Mouse (Mus musculus) liver, adult 2 months (tissue): ENCODE measurements around the gene F8. TPM values are rescaled to one million over a fixed set of nuclear protein-coding genes. Genes with fewer than 3 reads are reported as not detected.

Source experiments
- DNase-seq: peaks from one replicate; pipeline ENCODE4 v3.0.0-alpha.2; 2011; ENCODE audit warnings: low read depth, low spot score; ENCODE audit errors: extremely low read depth
- H3K27ac ChIP-seq: fragments of 200-500 bp; replicated peaks from 2 replicates; pipeline ENCODE4 v1.5.1; 2012; ENCODE audit warnings: low read depth, mild to moderate bottlenecking, control low read depth, inconsistent platforms, low read length; ENCODE audit not compliant: insufficient read depth
- H3K27me3 ChIP-seq: fragments of 200-500 bp; 2 replicates; pipeline ENCODE4 v1.6.1; 2012; ENCODE audit warnings: mild to moderate bottlenecking, moderate library complexity, low read length, inconsistent platforms; ENCODE audit not compliant: control insufficient read depth, insufficient read depth
- H3K36me3 ChIP-seq: fragments of 200-500 bp; 2 replicates; pipeline ENCODE4 v1.6.1; 2012; ENCODE audit warnings: low read length, inconsistent platforms; ENCODE audit not compliant: control insufficient read depth, insufficient read depth
- H3K4me1 ChIP-seq: fragments of 200-500 bp; 2 replicates; pipeline ENCODE4 v1.6.1; 2011; ENCODE audit warnings: low read length; ENCODE audit not compliant: control insufficient read depth, insufficient read depth
- H3K4me3 ChIP-seq: fragments of 200-500 bp; 2 replicates; pipeline ENCODE4 v1.5.1; 2011; ENCODE audit warnings: low read depth, mild to moderate bottlenecking, control low read depth, low read length, moderate library complexity; ENCODE audit not compliant: insufficient read depth
- H3K79me2 ChIP-seq: fragments of 200-500 bp; 2 replicates; pipeline ENCODE4 v1.6.1; 2012; ENCODE audit warnings: inconsistent platforms, mild to moderate bottlenecking, low read length, moderate library complexity; ENCODE audit not compliant: control insufficient read depth, insufficient read depth
- H3K9ac ChIP-seq: fragments of 200-500 bp; 2 replicates; pipeline ENCODE4 v1.6.1; 2012; ENCODE audit warnings: low read depth, mild to moderate bottlenecking, control low read depth, inconsistent platforms, low read length
- CTCF ChIP-seq: fragments of 200-500 bp; IDR thresholded peaks from 2 replicates; pipeline ENCODE4 v1.5.1; 2011; ENCODE audit warnings: low read depth, low read length, control low read depth
- POLR2A ChIP-seq: fragments of 200-500 bp; IDR thresholded peaks from 2 replicates; pipeline ENCODE4 v1.6.1; 2011; ENCODE audit warnings: low read length, control low read depth; ENCODE audit not compliant: insufficient read depth; ENCODE audit errors: extremely low read depth
- WGBS: fragments of 180-500 bp; shearing (Covaris S2); methylation state at CpG from one replicate; pipeline ENCODE4 v1.1.7; 2018; 5-methylcytosine and 5-hydroxymethylcytosine counted together
- polyA plus RNA-seq: library from polyadenylated mRNA; depleted of rRNA; stranded (reverse); fragments of >200 nt; gene quantifications from 2 replicates; pipeline ENCODE4 v1.2.3, GENCODE M21; 2012
- total RNA-seq: library from RNA; depleted of rRNA; stranded (reverse); fragments of >200 nt; gene quantifications from 2 replicates; pipeline ENCODE4 v1.2.3, GENCODE M21; 2014

F8 gene
- total and polyA plus RNA-seq, 2 experiments: 1.6 to 32.5 TPM

GRCm38 (mm10) chrX:75399471-75399870, 17.1 kb upstream of the F8 start:
- Histone ChIP-seq H3K9ac (no peak overlapping the region), H3K79me2 (no peaks in the 10 kb centered on the region), H3K36me3 (peaks cover 2% of the 10 kb centered on the region; the same call in 1 of the 2 replicates), H3K4me3 (no peak overlapping the region), H3K27ac (no peak overlapping the region), H3K4me1 (no peaks in the 10 kb centered on the region; the same call in 1 of the 2 replicates), H3K27me3 (no peaks in the 10 kb centered on the region)
- DNase-seq: no peak
- 87% methylated on average over 1 of the region's 1 CpGs for WGBS
- TF ChIP-seq CTCF (no peak), POLR2A (no peak)

- WGBS: 54% methylated on average over 5 of the region's 5 CpGs
- Histone ChIP-seq H3K27me3 (no peaks in the 10 kb centered on the region), H3K4me3 (no peak overlapping the region), H3K79me2 (no peaks in the 10 kb centered on the region; the same call in 1 of the 2 replicates), H3K4me1 (peaks cover 2% of the 10 kb centered on the region; the same call in 1 of the 2 replicates), H3K36me3 (no peaks in the 10 kb centered on the region), H3K9ac (no peak overlapping the region), H3K27ac (no peak overlapping the region)
- peak; percentile 10 for DNase-seq
- TF ChIP-seq CTCF (no peak), POLR2A (no peak)
Observed at GRCm38 (mm10) chrX:75381699-75382098, 716 bp downstream of the F8 start.

GRCm38 (mm10) chrX:75381176-75381575, 1.2 kb downstream of the F8 start:
- peak; percentile 3 for DNase-seq
- Histone ChIP-seq H3K27me3 (no peaks in the 10 kb centered on the region), H3K27ac (no peak overlapping the region), H3K36me3 (no peaks in the 10 kb centered on the region), H3K9ac (no peak overlapping the region), H3K4me3 (no peak overlapping the region), H3K79me2 (no peaks in the 10 kb centered on the region; the same call in 1 of the 2 replicates), H3K4me1 (peaks cover 2% of the 10 kb centered on the region; the same call in 1 of the 2 replicates)
- WGBS: 11% methylated on average over 1 of the region's 1 CpGs
- no peak for TF ChIP-seq POLR2A
- no peak for TF ChIP-seq CTCF

GRCm38 (mm10) chrX:75376815-75377214, 5.6 kb downstream of the F8 start:
- TF ChIP-seq CTCF (no peak), POLR2A (no peak)
- Histone ChIP-seq H3K4me1 (peaks cover 2% of the 10 kb centered on the region; the same call in 1 of the 2 replicates), H3K9ac (no peak overlapping the region), H3K27ac (no peak overlapping the region), H3K79me2 (no peaks in the 10 kb centered on the region), H3K27me3 (no peaks in the 10 kb centered on the region), H3K36me3 (no peaks in the 10 kb centered on the region), H3K4me3 (no peak overlapping the region)
- no peak for DNase-seq

GRCm38 (mm10) chrX:75372666-75373425, 9.6 kb downstream of the F8 start:
- no peak overlapping the region for H3K4me3 ChIP-seq
- H3K9ac ChIP-seq: no peak overlapping the region
- H3K79me2 ChIP-seq: no peaks in the 10 kb centered on the region
- no peaks in the 10 kb centered on the region for H3K27me3 ChIP-seq
- 75% methylated on average over 2 of the region's 2 CpGs for WGBS
- TF ChIP-seq POLR2A: no peak
- no peak for TF ChIP-seq CTCF
- H3K27ac ChIP-seq: 0 out of 2 replicates have a peak overlapping the region, but pooled peaks have one; percentile 48
- peak; percentile 20 for DNase-seq
- no peaks in the 10 kb centered on the region for H3K36me3 ChIP-seq
- H3K4me1 ChIP-seq: no peaks in the 10 kb centered on the region

- H3K9ac ChIP-seq: no peak overlapping the region
- no peaks in the 10 kb centered on the region for H3K27me3 ChIP-seq
- no peak overlapping the region for H3K4me3 ChIP-seq
- DNase-seq: no peak
- no peak overlapping the region; the same call in 1 of the 2 replicates for H3K27ac ChIP-seq
- TF ChIP-seq CTCF: no peak
- TF ChIP-seq POLR2A: no peak
- H3K79me2 ChIP-seq: no peaks in the 10 kb centered on the region
- H3K36me3 ChIP-seq: no peaks in the 10 kb centered on the region
- H3K4me1 ChIP-seq: no peaks in the 10 kb centered on the region
Observed at GRCm38 (mm10) chrX:75370197-75370596, 12.2 kb downstream of the F8 start.
